Mouse (Mus musculus) ES-Bruce4 (cell line): Measurements from ENCODE around the gene Fam214a.

ENCODE experiments used
- CTCF ChIP-seq: IDR thresholded peaks from one replicate; pipeline ENCODE4 v1.8.1; 2011; ENCODE audit warnings: low read depth, low read length
- EP300 ChIP-seq: IDR thresholded peaks from 2 replicates; pipeline ENCODE4 v1.6.1; 2011; ENCODE audit warnings: low read depth, low read length; ENCODE audit not compliant: insufficient read depth
- POLR2A ChIP-seq: IDR thresholded peaks from one replicate; pipeline ENCODE4 v1.8.1; 2011; ENCODE audit warnings: low read length; ENCODE audit not compliant: insufficient read depth

GRCm38 (mm10) chr9:74946713-74947402, 5.8 kb upstream of the Fam214a start:
- no peak for TF ChIP-seq POLR2A
- TF ChIP-seq CTCF, result no peak
- no peak for TF ChIP-seq EP300
